Mouse (Mus musculus): ENCODE results near the gene Naga. TPM values are rescaled to one million over a fixed set of nuclear protein-coding genes. Genes with fewer than 3 reads are reported as not detected.

The Naga gene
- polyA plus RNA-seq, 1 experiment from 2014 or later = 123 TPM

DNA sequence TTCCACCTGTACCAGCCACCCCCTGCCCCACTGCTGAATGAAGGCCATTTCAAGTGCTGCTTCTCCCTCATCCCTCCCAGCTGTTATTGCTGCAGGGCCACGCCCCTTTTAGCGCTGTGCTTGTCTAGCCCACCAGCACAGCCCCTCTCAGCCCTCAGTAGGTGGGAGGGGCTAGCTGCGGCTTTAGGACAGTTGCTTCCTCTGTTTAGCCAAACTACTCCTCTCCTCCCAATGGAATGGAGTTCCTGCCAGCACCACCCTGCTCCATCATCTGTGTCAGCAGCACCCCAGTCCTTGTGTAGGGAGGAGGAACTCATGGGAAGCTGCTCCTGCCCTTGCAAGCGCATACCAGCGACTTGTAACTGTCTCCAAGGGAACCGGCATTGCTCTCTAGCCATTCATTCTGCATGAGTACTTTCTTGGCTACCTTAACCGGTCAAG is 45.4 kb downstream of the Naga start:
- in situ Hi-C loops (cut with MboI; ENCODE audit: low pct_unique_long_range_greater_than_20kb) = no loop called here
- DNase-seq (ENCODE audit: low read depth, low spot score) (peak; percentile 61), ATAC-seq (peak; percentile 97)
- no peak for TF ChIP-seq CTCF (IDR thresholded peaks at IDR 0.05)
- POLR2A ChIA-PET = no interaction called here
- CTCF ChIA-PET = interaction anchor here (0.9 kb wide), 1 partner anchor 16 kb away, joined by 3 read pairs; no protein-coding TSS in a partner anchor
- no peaks in the 10 kb centered on the region for H3K27me3 ChIP-seq

DNA sequence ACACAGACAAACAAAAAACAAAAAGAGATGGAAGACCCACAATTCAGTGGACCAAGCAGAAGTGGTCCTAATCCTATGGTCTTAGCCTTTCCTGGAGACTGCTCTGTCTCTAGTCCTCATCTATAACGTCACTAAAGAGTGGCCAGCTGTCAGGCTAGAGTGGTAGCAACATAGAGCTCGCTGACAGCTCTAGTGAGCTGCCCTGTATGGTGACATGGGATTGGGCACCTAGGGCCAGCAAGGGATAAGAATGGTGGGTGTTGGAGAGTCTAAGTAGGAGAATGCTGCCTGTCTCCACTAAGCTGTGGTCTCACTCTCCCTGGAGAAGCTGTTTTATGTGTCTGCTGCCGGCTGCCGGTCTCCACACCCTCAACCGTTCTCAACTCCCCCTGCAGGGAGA is 45.9 kb downstream of the Naga start:
- in situ Hi-C loops (cut with MboI; ENCODE audit: low pct_unique_long_range_greater_than_20kb) = no loop called here
- no peak for TF ChIP-seq CTCF (IDR thresholded peaks at IDR 0.05)
- no peaks in the 10 kb centered on the region for H3K27me3 ChIP-seq
- DNase-seq (ENCODE audit: low read depth, low spot score) = no peak
- CTCF ChIA-PET = interaction anchor here (0.9 kb wide), 1 partner anchor 16 kb away, joined by 3 read pairs; no protein-coding TSS in a partner anchor
- POLR2A ChIA-PET = interaction anchor here (0.5 to 1.8 kb wide), 2 partner anchors 8 to 46 kb away, joined by 3 read pairs; partner anchors contain the start of genes Naga, Pheta2 and Smdt1
- ATAC-seq = no peak

DNA sequence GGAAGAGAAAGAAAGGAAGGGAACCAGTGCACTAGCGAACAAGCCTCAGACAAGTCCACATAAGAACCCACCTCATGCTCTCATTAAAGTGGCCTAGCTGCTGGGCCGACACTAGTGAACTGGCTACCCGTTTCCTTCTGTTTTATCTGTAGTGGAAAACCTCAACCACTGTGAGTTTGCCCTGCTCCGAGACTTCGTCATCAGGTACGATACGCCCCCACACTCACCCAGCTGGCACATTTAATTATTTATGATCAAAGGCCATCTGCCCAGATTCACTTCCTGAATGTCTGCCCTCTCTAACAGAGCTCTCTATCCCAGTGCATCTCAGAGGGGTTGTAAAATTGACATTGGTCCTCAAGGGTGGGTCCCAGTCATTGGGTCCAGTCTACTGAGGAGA is 48.5 kb downstream of the Naga start:
- peaks cover 3% of the 10 kb centered on the region for H3K27me3 ChIP-seq
- TF ChIP-seq CTCF (IDR thresholded peaks at IDR 0.05) = no peak
- ChIA-PET CTCF (no interaction called here), POLR2A (no interaction called here)
- ATAC-seq (no peak), DNase-seq (ENCODE audit: low read depth, low spot score) (no peak)
- in situ Hi-C loops (cut with MboI; ENCODE audit: low pct_unique_long_range_greater_than_20kb) = no loop called here

DNA sequence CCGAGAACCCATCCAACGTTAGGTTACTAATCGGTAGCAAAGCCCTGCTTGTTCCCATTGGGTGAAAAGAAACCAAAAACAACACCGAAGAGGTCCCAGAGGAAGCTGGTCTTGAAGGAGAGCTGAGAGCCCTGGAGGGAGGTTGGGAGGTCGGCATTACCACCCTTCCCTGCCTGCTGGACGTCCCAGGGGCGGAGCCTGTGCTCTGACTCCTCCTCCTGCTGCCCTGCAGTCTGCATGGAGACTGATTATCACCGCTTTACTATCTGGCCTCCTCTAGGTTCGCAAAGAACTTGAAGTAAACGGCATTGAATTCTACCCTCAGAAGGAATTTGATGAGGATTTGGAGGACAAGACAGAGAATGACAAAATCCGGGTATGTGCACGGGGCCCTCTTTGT is 52.6 kb downstream of the Naga start:
- DNase-seq (ENCODE audit: low read depth, low spot score) = no peak
- in situ Hi-C loops (cut with MboI; ENCODE audit: low pct_unique_long_range_greater_than_20kb) = no loop called here
- no peak for TF ChIP-seq CTCF (IDR thresholded peaks at IDR 0.05)
- ATAC-seq = no peak
- ChIA-PET POLR2A (no interaction called here), CTCF (interaction anchor here (1.0 kb wide), 1 partner anchor 27 kb away, joined by 3 read pairs; no protein-coding TSS in a partner anchor)
- H3K27me3 ChIP-seq = peaks cover 3% of the 10 kb centered on the region

DNA sequence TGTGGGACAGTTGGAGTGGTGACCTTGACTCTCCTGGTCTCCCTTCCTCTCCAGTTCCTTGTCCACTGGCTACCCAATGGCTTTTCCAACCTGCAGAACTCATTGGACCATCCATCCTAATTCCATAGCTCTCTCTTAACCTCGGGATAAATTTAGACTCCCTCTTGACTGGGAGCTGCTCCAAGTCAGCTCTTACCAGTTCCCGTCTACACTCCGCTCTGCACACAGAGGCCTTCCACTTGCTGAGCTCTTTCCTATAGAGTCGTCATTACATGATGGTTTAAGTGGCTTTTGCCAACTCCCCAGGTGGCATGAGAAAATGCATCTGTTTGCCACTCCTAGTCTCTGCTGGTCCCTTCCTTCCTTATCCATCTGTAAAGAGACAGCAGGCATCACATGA is 58.1 kb downstream of the Naga start:
- no peak for TF ChIP-seq CTCF (IDR thresholded peaks at IDR 0.05)
- DNase-seq (ENCODE audit: low read depth, low spot score) (no peak), ATAC-seq (no peak)
- peaks cover 26% of the 10 kb centered on the region for H3K27me3 ChIP-seq
- ChIA-PET CTCF (interaction anchor here (1.0 to 2.4 kb wide), 4 partner anchors 9 to 44 kb away, joined by 3 to 16 read pairs (median 4); no protein-coding TSS in a partner anchor), POLR2A (interaction anchor here (2.6 kb wide), 1 partner anchor 58 kb away, joined by 9 read pairs; the partner anchor contains the start of genes Naga, Pheta2 and Smdt1)
- in situ Hi-C loops (cut with MboI; ENCODE audit: low pct_unique_long_range_greater_than_20kb) = no loop called here

Other genes with a start within 250 kb of the Naga start
- 18.0 TPM for gene Ccdc134, start 211.0 kb downstream of the Naga start, polyA plus RNA-seq (2021)
- 84.6 TPM for gene Srebf2, start 191.7 kb downstream of the Naga start, polyA plus RNA-seq (2021)
- gene Shisa8, start 126.1 kb downstream of the Naga start, polyA plus RNA-seq (2021) = 0.09 TPM
- gene Tnfrsf13c, start 114.6 kb downstream of the Naga start, polyA plus RNA-seq (2021) = 0.03 TPM
- gene Cenpm, start 94.2 kb downstream of the Naga start, polyA plus RNA-seq (2021) = 17.7 TPM
- not detected for gene 1500009C09Rik, start 86.5 kb downstream of the Naga start, polyA plus RNA-seq (2021)
- gene Sept3, start 64.0 kb downstream of the Naga start, polyA plus RNA-seq (2021) = 2.0 TPM
- gene Wbp2nl, start 40.0 kb downstream of the Naga start, polyA plus RNA-seq (2021) = not detected
- 0.27 TPM for gene Pheta2, start within 50 bp of the Naga start, polyA plus RNA-seq (2021)
- 185 TPM for gene Smdt1, start within 50 bp of the Naga start, polyA plus RNA-seq (2021)
- 493 TPM for gene Ndufa6, start 15.4 kb upstream of the Naga start, polyA plus RNA-seq (2021)
- gene Cyp2d22, start 41.3 kb upstream of the Naga start, polyA plus RNA-seq (2021) = 6.9 TPM
- not detected for gene Cyp2d11, start 55.1 kb upstream of the Naga start, polyA plus RNA-seq (2021)
- 0.30 TPM for gene Cyp2d10, start 68.3 kb upstream of the Naga start, polyA plus RNA-seq (2021)
- gene Cyp2d9, start 94.5 kb upstream of the Naga start, polyA plus RNA-seq (2021) = not detected
- gene Cyp2d12, start 216.1 kb upstream of the Naga start, polyA plus RNA-seq (2021) = not detected